Mouse (Mus musculus): ENCODE results near the gene Rgs7bp.

- TF ChIP-seq FLI1 (IDR thresholded peaks at IDR 0.05; ENCODE audit: low read length) (no peak), GATA1 (IDR thresholded peaks at IDR 0.05; ENCODE audit: borderline replicate concordance, low read length) (no peak)
Observed at GRCm38 (mm10) chr13:104947958-104948357, 106.8 kb downstream of the Rgs7bp start.

Data from megakaryocyte, embryonic 14.5 days (primary cell).